Mouse (Mus musculus): Measurements from ENCODE around the gene Crtam. TPM values are rescaled to one million over a fixed set of nuclear protein-coding genes. Genes with fewer than 3 reads are reported as not detected.
A peak's percentile ranks its signal among the peaks of the same experiment; 100 is the strongest.

Crtam gene
- total RNA-seq (2022): under 1 TPM in 2 of 4 experiments, not detected in 2; 0.18 to 0.19 TPM

- DNase-seq: no peak
Measured at GRCm38 (mm10) chr9:41004415-41004814, at the start of gene Crtam. TSS of gene Crtam (minus strand) at chr9:41004628.

GRCm38 (mm10) chr9:41054166-41054565 lies 49.7 kb upstream of the Crtam start:
- DNase-seq: no peak

DNA sequence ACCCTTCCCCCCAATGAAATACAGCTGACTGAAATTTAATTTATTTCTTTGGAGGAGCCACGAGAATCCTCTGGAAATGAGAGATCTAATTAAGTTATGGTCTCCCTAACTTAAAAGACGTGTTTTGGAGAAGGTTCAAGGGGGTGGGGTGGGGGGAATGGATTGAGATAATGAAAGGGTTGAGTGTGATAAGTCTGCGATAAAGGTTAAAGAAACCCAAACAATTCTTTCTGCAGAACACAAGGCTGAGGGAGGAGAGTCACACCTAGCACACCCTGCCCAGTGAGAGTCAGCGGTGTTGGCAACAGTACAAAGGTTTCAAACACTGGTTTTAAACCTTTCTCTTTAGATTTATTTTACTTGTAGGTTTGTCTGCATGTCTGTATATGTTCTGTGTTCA lies 49.0 kb upstream of the Crtam start:
- no peak for DNase-seq

DNA sequence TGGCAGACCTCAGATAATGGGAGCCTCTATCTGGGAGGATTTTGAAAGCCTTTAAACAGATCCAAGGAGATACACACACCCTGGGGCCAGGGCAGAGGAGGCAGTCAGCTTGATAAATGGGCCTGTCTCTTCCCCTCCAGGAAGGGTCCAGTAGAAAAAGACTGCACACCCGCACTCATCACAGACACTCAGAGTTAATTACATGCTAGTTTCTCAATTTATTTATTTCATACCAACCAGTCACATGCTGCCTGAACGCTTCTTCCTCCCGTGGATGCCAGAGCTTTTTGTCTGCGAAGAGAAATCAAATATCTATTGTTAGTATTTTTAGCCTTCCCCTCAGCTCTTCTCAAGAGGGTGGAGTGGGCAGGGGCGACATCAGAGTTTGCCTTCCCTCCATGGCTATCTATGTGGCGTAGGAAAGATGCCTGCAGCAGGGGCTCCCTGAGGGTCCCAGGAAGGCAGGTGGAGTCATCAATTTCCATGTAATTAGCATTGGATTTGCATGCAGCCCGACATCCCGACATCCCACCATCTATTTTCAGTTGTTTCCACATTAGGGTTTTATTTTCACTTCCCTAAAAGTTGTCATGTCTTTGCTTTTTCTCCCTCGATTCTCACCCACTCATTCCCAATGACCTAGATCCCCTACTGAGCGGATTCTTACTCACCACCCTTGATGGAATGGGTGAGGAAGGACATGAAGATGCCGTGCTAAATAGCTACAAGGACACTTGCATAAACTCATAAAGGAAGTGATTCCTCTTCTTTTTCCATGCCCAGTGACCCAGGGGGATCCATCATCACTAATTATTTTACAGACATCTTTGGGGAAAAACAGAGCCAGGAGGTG lies 46.9 kb upstream of the Crtam start:
- no peak for DNase-seq

- no peak for DNase-seq
Measured at GRCm38 (mm10) chr9:41050331-41051079, 46.1 kb upstream of the Crtam start.

DNA sequence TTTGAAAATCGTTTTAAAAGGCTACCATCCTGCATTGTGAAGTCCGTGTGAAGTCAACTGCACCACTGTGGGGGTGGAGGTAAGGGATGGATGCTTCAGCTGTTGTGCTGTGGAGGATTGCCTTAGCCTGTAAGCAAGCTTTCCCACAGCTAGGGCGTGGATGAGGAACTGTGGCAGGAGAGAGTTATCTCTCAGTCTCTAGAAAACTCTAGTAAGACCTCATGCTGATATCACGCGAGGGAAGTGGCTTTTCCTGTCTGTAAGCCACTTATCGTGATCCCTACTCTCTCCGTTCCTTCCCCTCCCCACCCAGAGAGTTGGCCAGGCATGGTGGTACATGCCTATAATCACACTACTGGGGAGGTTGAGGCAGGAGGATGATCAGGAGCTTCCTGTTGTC lies 44.9 kb upstream of the Crtam start:
- no peak for DNase-seq

GRCm38 (mm10) chr9:41048820-41049219 lies 44.4 kb upstream of the Crtam start:
- DNase-seq: no peak

- DNase-seq: no peak
Measured at GRCm38 (mm10) chr9:41048216-41048615, 43.8 kb upstream of the Crtam start.

GRCm38 (mm10) chr9:41047654-41048053 lies 43.2 kb upstream of the Crtam start:
- no peak for DNase-seq

- peak; percentile 77 for DNase-seq
Measured at GRCm38 (mm10) chr9:41044626-41045025, 40.2 kb upstream of the Crtam start.

DNA sequence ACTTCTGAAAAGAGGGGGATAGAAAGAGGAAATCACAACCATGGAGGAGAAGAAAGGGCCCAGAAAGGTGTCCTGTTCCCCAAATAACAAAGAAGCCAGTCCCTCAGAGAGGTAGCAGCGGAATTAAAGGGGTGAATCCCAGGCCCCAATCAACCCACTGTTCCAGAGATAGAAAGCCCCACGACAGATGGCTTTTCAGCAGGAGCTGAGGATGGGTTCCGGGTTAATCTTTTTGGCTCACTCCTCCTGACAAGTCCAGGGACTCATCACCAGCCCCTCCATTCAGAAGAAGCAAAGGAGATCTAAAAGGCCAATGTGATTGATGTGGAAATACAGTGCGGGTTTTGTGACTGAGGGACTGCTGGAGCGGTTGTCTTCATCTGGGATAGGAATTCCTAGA lies 39.2 kb upstream of the Crtam start:
- DNase-seq: no peak

- DNase-seq: no peak
Measured at GRCm38 (mm10) chr9:41041404-41041803, 37.0 kb upstream of the Crtam start.

DNA sequence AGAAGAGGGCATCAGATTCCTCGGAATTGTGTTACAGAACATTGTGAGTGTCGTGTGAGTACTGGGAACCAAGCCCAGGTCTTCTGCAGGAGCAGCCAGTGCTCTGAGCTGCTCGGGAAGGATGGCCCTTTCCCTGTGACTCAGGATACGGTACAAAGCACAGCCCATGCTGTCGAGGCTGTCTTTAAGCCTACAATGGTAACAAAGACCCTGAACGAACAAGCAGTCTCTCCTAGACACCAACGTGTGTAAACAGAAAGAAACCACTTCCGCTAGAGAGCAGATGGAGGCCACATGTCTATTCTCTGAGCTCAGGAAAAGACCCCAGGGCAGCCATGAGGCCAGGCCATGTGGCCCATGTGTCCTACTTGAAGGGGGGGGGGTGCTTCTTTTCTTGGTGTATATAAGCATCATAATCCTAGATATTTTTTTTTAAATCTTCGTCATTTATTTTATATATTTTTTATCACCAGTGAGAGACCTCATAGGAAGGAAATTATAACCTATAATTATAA lies 33.8 kb upstream of the Crtam start:
- DNase-seq: no peak

DNA sequence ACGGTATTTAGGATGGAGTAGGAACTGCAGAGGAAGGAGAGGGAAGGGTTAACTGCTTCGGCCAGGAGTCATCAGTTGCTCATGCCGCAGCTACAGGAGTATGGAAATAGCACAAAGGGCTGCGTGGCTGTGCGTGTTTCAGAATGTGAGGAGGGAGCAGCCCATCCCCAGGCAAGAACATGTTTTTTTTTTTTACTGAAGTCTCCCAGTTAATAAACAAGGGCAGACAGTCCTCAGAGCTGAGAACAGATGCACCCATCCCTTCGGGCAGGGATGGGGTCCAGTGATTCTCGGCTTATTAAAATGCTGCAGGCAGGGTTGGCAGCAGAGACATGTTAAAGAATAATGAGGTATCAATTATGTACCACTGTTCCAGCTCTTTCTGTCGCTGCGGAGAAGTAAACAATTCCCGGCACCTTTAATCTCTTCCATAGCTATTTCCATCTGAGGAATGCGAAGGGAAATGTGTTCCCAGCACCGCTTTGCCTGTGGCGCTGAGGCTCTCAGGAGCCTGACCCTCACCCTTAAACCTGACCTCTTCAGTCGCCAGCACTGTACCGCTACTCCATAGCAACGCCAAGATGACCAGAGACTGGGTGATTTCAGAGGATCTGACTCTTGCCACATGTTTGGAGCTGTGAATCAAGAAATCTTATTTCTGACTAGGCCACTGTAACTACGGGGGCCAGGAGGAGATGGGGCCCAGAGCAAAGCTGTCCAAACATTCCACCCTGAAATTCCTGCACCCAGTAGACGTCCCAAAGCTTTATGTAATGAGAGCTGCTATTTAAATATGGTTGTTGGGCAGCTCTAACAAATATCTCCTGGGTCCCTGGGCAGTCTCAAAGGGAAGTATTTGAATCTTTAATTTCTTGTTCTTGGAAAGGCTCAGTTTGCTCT lies 27.4 kb upstream of the Crtam start:
- no peak for DNase-seq

- no peak for DNase-seq
Measured at GRCm38 (mm10) chr9:41029827-41030226, 25.4 kb upstream of the Crtam start.

- no peak for DNase-seq
Measured at GRCm38 (mm10) chr9:41028470-41028869, 24.0 kb upstream of the Crtam start.

DNA sequence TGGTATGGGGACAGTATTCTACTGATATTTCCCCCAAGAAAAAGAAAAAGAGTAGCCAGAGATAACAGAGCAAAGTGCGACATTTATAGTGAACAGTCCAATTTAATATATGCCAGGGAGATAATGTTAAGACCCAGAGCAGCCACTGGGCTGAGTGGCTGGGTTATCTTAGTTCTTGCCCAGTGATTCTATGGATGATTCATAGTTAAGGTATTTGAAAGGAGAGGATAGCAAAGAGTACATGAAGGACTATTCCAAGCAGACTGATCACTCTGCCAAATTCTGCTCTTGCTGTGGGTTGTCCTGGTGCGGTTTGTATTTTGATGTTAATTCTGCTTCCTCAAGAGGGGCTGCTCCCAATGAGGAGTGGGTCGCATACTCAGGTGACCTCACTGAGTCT lies 17.3 kb upstream of the Crtam start:
- no peak for DNase-seq

GRCm38 (mm10) chr9:41020486-41020885 lies 16.1 kb upstream of the Crtam start:
- no peak for DNase-seq

GRCm38 (mm10) chr9:41014512-41014911 lies 10.1 kb upstream of the Crtam start:
- DNase-seq: no peak

DNA sequence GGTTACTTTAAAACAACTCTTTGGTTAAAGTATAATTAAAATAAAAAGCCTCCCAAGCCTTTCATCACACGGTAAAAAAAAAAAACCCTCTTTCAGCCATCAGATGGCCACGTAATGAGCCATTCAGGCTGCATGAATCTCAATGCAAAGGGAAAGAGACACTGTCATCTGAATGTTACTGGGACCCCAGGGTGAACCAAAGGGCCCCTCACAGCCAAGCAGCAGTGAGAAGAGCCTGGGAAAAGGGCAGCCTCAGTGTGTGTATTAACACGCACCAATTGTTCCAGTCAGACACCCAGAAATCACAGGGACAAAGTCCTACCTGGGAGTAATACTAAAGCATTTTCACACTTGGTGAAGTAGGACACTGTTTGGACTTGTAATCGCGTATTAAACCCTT lies 8.0 kb upstream of the Crtam start:
- no peak for DNase-seq

- DNase-seq: no peak
Measured at GRCm38 (mm10) chr9:41011512-41012436, 7.3 kb upstream of the Crtam start.

Data from adrenal gland, adult 8-10 months (tissue).